Mouse (Mus musculus) myocyte (in vitro differentiated cells): Measurements from ENCODE around the gene Dupd1. TPM values are rescaled to one million over a fixed set of nuclear protein-coding genes. Genes with fewer than 3 reads are reported as not detected.

Experiments
- H3K27me3 ChIP-seq: one replicate; pipeline ENCODE4 v1.6.1; 2011; ENCODE audit not compliant: control insufficient read depth, insufficient read depth, insufficient read length
- H3K36me3 ChIP-seq: one replicate; pipeline ENCODE4 v1.6.1; 2011; ENCODE audit not compliant: control insufficient read depth, insufficient read depth
- H3K4me2 ChIP-seq: one replicate; pipeline ENCODE4 v1.6.1; 2011; ENCODE audit warnings: low read depth, control low read depth
- H3K4me3 ChIP-seq: one replicate; pipeline ENCODE4 v1.5.1; 2011; ENCODE audit warnings: mild to moderate bottlenecking, control low read depth, moderate library complexity
- H3K79me2 ChIP-seq: one replicate; pipeline ENCODE4 v1.6.1; 2011; ENCODE audit not compliant: control insufficient read depth, insufficient read depth
- H3ac ChIP-seq: one replicate; pipeline ENCODE4 v1.6.1; 2011; ENCODE audit not compliant: control insufficient read depth, insufficient read length
- CEBPB ChIP-seq: IDR thresholded peaks from 2 replicates; pipeline ENCODE4 v1.6.1; 2011; ENCODE audit warnings: mild to moderate bottlenecking, moderate library complexity; ENCODE audit not compliant: poor library complexity, insufficient read depth, severe bottlenecking
- E2F4 ChIP-seq: IDR thresholded peaks from one replicate; pipeline ENCODE4 v1.6.1; 2011; ENCODE audit warnings: mild to moderate bottlenecking, control low read depth, moderate library complexity; ENCODE audit not compliant: insufficient read depth
- MAX ChIP-seq: IDR thresholded peaks from one replicate; pipeline ENCODE4 v1.6.1; 2011; ENCODE audit warnings: low read depth, mild to moderate bottlenecking, control low read depth
- MYOD1 ChIP-seq, 3 experiments: IDR thresholded peaks; one replicate each; pipeline ENCODE4 v1.6.1; 2011; ENCODE audit warnings: control low read depth in 2 of 3, low read depth in 2 of 3, mild to moderate bottlenecking in 2 of 3, moderate library complexity in 1 of 3; ENCODE audit not compliant: insufficient read length in 2 of 3, control insufficient read depth in 1 of 3
- MYOG ChIP-seq, 3 experiments: IDR thresholded peaks; one replicate each; pipeline ENCODE4 v1.6.1; 2011; ENCODE audit warnings: control low read depth in 2 of 3, low read depth in 2 of 3, mild to moderate bottlenecking in 2 of 3; ENCODE audit not compliant: insufficient read length in 2 of 3, control insufficient read depth in 1 of 3, insufficient read depth in 1 of 3
- POLR2A ChIP-seq: IDR thresholded peaks from one replicate; pipeline ENCODE4 v1.6.1; 2011; ENCODE audit warnings: low read depth, mild to moderate bottlenecking, control low read depth, moderate library complexity; ENCODE audit not compliant: insufficient read length
- POLR2AphosphoS2 ChIP-seq: IDR thresholded peaks from one replicate; pipeline ENCODE4 v1.6.1; 2011; ENCODE audit warnings: low read depth, control low read depth; ENCODE audit not compliant: insufficient read length
- REST ChIP-seq: IDR thresholded peaks from one replicate; pipeline ENCODE4 v1.6.1; 2011; ENCODE audit warnings: mild to moderate bottlenecking, control low read depth, moderate library complexity; ENCODE audit not compliant: insufficient read depth, insufficient read length
- SRF ChIP-seq: IDR thresholded peaks from one replicate; pipeline ENCODE4 v1.6.1; 2011; ENCODE audit warnings: low read depth; ENCODE audit not compliant: control insufficient read depth, insufficient read length
- TCF12 ChIP-seq: IDR thresholded peaks from one replicate; pipeline ENCODE4 v1.6.1; 2011; ENCODE audit warnings: mild to moderate bottlenecking, control low read depth; ENCODE audit not compliant: poor library complexity, insufficient read depth, severe bottlenecking
- TCF3 ChIP-seq: IDR thresholded peaks from one replicate; pipeline ENCODE4 v1.6.1; 2011; ENCODE audit warnings: low read depth, control low read depth; ENCODE audit not compliant: insufficient read length
- USF1 ChIP-seq: IDR thresholded peaks from one replicate; pipeline ENCODE4 v1.6.1; 2011; ENCODE audit warnings: low read depth, mild to moderate bottlenecking, control low read depth, moderate library complexity
- polyA plus RNA-seq: library from polyadenylated mRNA; unstranded; fragments of >200 nt; fragmentation: generic; extraction: Trizol; gene quantifications from one replicate; pipeline ENCODE4 v1.2.1, GENCODE M21; 2012; ENCODE audit warnings: missing spikeins

The Dupd1 gene
- polyA plus RNA-seq, 1 experiment: 0.14 TPM

DNA sequence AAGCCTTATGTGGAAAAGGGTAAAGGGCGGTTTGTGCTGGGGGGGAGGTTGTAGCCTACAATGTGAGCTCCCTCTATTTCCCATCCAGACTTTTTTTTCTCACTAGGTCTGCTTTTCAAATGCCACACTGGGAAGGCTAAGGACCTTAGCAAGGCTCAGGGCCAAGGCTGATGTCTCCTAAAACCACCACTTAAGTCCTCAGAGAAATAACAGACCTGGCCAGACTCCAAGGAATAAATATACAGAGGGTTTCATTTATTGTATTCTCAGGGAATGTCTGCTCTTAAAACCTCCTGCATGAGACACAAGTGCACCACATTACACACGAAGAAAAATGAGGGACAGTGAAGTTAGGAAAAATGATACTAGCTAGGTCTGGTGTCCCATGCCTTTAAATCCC is 3.1 kb downstream of the Dupd1 start:
- no peak overlapping the region for H3ac ChIP-seq

DNA sequence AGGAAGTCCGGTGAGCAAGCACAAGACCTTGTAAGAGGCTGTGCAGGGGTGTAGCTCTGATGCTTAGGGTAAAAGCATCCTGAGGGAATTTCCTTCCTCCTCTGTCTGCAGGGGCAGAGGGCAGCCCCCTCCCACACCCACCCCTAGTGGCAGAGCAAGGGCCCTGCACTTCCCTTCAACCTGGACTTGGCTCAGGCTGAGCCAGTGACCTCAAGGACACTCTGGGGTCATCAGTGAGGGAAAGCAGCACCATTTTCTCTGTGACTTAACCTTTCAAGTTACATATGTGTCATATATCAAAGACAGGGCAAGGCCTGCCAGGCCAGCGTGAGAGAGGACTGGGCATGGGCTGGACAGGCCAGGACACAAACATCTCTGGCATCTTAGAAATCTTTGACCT is 4.8 kb downstream of the Dupd1 start:
- Histone ChIP-seq H3K36me3 (no peaks in the 10 kb centered on the region), H3K27me3 (no peaks in the 10 kb centered on the region), H3K79me2 (no peaks in the 10 kb centered on the region), H3K4me3 (no peak overlapping the region), H3K4me2 (no peak overlapping the region), H3ac (no peak overlapping the region)
- no peak for TF ChIP-seq USF1
- no peak for TF ChIP-seq REST
- no peak for TF ChIP-seq POLR2AphosphoS2
- TF ChIP-seq TCF3: no peak

More for the DNA sequence above, 3.1 kb downstream of the Dupd1 start:
- no peak for TF ChIP-seq USF1
- TF ChIP-seq CEBPB: no peak
- no peak for TF ChIP-seq SRF
- TF ChIP-seq MYOG (IDR thresholded peaks at IDR 0.05; ENCODE audit: control insufficient read depth in 1 of 3, insufficient read depth in 1 of 3, insufficient read length in 2 of 3, low read depth in 2 of 3): no peak
- TF ChIP-seq MYOD1 (IDR thresholded peaks at IDR 0.05; ENCODE audit: control insufficient read depth in 1 of 3, insufficient read length in 2 of 3, low read depth in 2 of 3): no peak
- TF ChIP-seq TCF3: no peak
- TF ChIP-seq POLR2A: no peak
- no peak for TF ChIP-seq MAX
- TF ChIP-seq TCF12: no peak
- TF ChIP-seq REST: no peak
- no peak for TF ChIP-seq E2F4
- no peak for TF ChIP-seq POLR2AphosphoS2
- H3K4me3 ChIP-seq: no peak overlapping the region
- H3K79me2 ChIP-seq: no peaks in the 10 kb centered on the region
- no peaks in the 10 kb centered on the region for H3K36me3 ChIP-seq
- no peaks in the 10 kb centered on the region for H3K27me3 ChIP-seq
- no peak overlapping the region for H3K4me2 ChIP-seq

DNA sequence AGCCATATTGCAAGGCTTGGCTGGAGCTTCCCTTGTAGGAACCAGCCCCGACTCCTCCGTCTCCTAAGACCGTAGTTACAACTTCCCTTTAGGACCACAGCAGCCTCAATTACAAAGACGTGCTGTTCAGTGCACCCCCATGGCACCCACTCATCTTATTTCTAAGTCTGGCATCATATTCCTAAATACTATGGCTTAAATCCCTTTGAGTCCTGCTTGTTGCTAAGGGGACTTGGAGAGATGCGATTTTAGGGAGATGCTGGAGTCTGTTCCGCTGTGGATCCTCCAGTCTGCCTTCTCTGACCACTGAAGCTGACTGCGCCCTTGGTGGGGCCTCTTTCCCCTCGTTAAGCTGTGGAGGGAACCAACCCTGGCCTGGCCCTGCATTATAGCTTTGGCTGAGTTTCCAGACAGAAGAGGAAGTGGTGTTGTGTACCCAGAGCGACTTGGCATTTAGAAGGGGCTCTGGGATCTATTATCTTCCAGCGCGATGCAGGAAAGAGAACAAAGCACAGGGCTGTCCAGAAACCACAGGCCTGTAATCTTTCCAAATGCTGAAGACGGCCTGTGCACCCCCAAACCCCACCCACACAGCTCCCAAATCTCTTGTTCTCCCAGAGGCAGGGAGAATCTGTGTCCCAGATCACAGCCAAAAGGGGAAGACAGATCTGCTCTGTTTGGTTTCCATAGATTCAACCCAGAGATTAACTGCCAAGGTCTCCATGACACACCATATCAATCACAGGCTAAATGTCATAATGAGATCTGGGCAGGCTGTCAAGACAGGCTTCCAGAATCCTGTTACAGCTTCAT is 7.4 kb downstream of the Dupd1 start:
- no peaks in the 10 kb centered on the region for H3K27me3 ChIP-seq
- peak overlapping the region; percentile 36 for H3K4me2 ChIP-seq
- H3K36me3 ChIP-seq: no peaks in the 10 kb centered on the region
- no peak overlapping the region for H3ac ChIP-seq
- H3K4me3 ChIP-seq: no peak overlapping the region
- TF ChIP-seq MYOG (IDR thresholded peaks at IDR 0.05; ENCODE audit: control insufficient read depth in 1 of 3, insufficient read depth in 1 of 3, insufficient read length in 2 of 3, low read depth in 2 of 3) (no peak), CEBPB (no peak), USF1 (no peak), POLR2AphosphoS2 (no peak), MAX (no peak), E2F4 (no peak), SRF (no peak), REST (no peak), TCF12 (no peak), POLR2A (no peak), TCF3 (no peak)
- H3K79me2 ChIP-seq: no peaks in the 10 kb centered on the region

DNA sequence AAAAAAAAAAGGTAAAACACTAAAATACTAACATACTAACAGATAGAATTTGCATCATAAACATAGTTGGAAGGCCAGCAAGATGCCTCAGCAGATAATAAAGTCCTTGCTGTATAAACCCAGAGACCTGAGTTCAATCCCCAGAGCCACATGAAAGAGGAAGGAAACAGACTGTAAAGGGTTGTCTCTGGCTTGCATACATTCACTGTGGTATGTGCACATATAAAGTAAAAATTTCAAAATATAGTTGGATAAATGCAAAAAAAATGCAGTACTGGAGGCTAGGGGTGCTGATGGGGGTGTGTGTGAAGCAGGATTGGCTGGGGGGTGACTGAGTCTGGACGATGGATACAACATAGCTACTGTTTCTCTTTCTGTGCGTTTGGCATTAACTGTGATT is 8.9 kb downstream of the Dupd1 start:
- Histone ChIP-seq H3K79me2 (no peaks in the 10 kb centered on the region), H3K36me3 (no peaks in the 10 kb centered on the region), H3K4me3 (no peak overlapping the region), H3ac (no peak overlapping the region), H3K27me3 (no peaks in the 10 kb centered on the region), H3K4me2 (no peak overlapping the region)
- TF ChIP-seq CEBPB: no peak
- TF ChIP-seq REST: no peak
- no peak for TF ChIP-seq TCF3
- no peak for TF ChIP-seq POLR2A
- TF ChIP-seq E2F4: no peak
- TF ChIP-seq MYOD1 (IDR thresholded peaks at IDR 0.05; ENCODE audit: control insufficient read depth in 1 of 3, insufficient read length in 2 of 3, low read depth in 2 of 3): no peak
- no peak for TF ChIP-seq MYOG (IDR thresholded peaks at IDR 0.05; ENCODE audit: control insufficient read depth in 1 of 3, insufficient read depth in 1 of 3, insufficient read length in 2 of 3, low read depth in 2 of 3)
- TF ChIP-seq TCF12: no peak
- no peak for TF ChIP-seq USF1
- TF ChIP-seq MAX: no peak
- no peak for TF ChIP-seq SRF
- TF ChIP-seq POLR2AphosphoS2: no peak

DNA sequence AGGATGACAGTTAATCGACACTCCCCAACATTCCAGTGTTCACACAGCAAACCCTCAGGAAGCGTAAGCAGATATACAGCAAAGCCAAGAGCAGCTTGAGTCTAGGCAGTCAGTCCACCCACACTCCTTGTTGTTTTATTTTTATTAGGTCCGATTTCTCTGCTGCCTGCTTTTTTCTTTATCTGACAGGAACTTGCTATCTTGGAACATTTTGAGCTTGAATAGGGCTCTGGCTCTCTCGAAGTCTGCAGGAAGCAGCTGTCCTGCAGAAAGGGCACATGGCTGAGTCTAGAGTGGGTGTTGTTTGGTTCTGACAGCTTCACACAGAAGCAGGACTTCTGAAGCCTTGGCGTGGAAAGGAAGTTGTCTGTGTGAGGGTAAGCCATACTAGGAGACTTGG is 11.1 kb downstream of the Dupd1 start:
- Histone ChIP-seq H3K4me2 (peak overlapping the region; percentile 24), H3ac (no peak overlapping the region), H3K79me2 (no peaks in the 10 kb centered on the region), H3K4me3 (no peak overlapping the region), H3K27me3 (no peaks in the 10 kb centered on the region), H3K36me3 (no peaks in the 10 kb centered on the region)
- TF ChIP-seq REST: no peak
- no peak for TF ChIP-seq POLR2A
- peak in 2 of 3 experiments; percentile 43 to 57 for TF ChIP-seq MYOD1 (IDR thresholded peaks at IDR 0.05; ENCODE audit: control insufficient read depth in 1 of 3, insufficient read length in 2 of 3, low read depth in 2 of 3)
- TF ChIP-seq SRF: no peak
